Mouse (Mus musculus) limb, embryonic 11.5 days (tissue): ENCODE measurements at regions not wholly inside any gene's neighbourhood (a gene's known extent, or its start where the extent isn't known, plus 50 kb on each side); places are given as distances from the start of the nearest gene placed in this dataset.

Source experiments
- ATAC-seq: fragments of 200-750 bp; cut with Nextera tagmentation; 2 replicates; pipeline ENCODE4 v1.8.0; 2017; ENCODE audit warnings: low read depth; ENCODE audit not compliant: insufficient number of reproducible peaks, low FRiP score, low TSS enrichment
- DNase-seq: peaks from one replicate; pipeline ENCODE4 v3.0.0-alpha.2; 2015; ENCODE audit warnings: low spot score
- H3K27ac ChIP-seq: fragments of 300-500 bp; sonication (generic); replicated peaks from 2 replicates; pipeline ENCODE4 v1.5.1; 2014; ENCODE audit warnings: low read depth, mild to moderate bottlenecking, low read length
- H3K27me3 ChIP-seq: fragments of 300-500 bp; sonication (generic); 2 replicates; pipeline ENCODE4 v1.6.1; 2014; ENCODE audit warnings: mild to moderate bottlenecking, low read length, mixed read lengths; ENCODE audit not compliant: control insufficient read depth, insufficient read depth
- H3K36me3 ChIP-seq: fragments of 300-500 bp; sonication (generic); 2 replicates; pipeline ENCODE4 v1.6.1; 2014; ENCODE audit warnings: mild to moderate bottlenecking, low read length, moderate library complexity, mixed read lengths; ENCODE audit not compliant: control insufficient read depth, insufficient read depth
- H3K4me1 ChIP-seq: fragments of 300-500 bp; sonication (generic); 2 replicates; pipeline ENCODE4 v1.6.1; 2014; ENCODE audit warnings: low read length, mixed read lengths; ENCODE audit not compliant: control insufficient read depth, insufficient read depth
- H3K4me2 ChIP-seq: fragments of 300-500 bp; sonication (generic); 2 replicates; pipeline ENCODE4 v1.6.1; 2014; ENCODE audit warnings: low read depth, mild to moderate bottlenecking, moderate library complexity; ENCODE audit not compliant: severe bottlenecking
- H3K4me3 ChIP-seq: fragments of 300-500 bp; sonication (generic); 2 replicates; pipeline ENCODE4 v1.5.1; 2014; ENCODE audit warnings: low read depth, low read length
- H3K9ac ChIP-seq: fragments of 300-500 bp; sonication (generic); 2 replicates; pipeline ENCODE4 v1.6.1; 2014; ENCODE audit warnings: mild to moderate bottlenecking, low read length
- H3K9me3 ChIP-seq: fragments of 300-500 bp; sonication (generic); 2 replicates; pipeline ENCODE4 v1.6.1; 2016; ENCODE audit warnings: low read length; ENCODE audit not compliant: control insufficient read depth
- WGBS: fragments of 180-500 bp; shearing (Covaris S2); extraction: QIAGEN DNeasy Blood & Tissue Kit; methylation state at CpG from one replicate; pipeline ENCODE4 v1.1.7; 2014; 5-methylcytosine and 5-hydroxymethylcytosine counted together

DNA sequence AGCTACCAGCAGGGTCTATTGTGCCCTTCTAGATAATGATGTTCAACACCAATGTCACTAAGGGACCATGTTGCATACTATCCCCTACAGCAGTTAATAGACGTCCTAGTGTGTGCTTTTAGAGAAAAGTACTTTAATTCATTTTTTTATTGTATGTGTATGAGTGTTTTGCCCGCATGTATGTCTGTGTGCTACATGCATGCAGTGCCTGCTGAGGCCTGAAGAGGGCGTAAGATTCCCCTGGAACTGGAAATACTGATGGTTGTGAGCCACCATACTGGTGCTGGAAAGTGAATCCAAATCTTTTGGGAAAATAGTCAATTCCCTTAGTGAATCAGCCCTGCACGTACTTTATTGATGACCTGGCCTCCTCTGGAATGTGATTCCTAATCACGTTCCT, 75.0 kb upstream of the Kit start:
- H3K4me3 ChIP-seq: no peak overlapping the region
- ATAC-seq (no peak), DNase-seq (no peak)
- no peak overlapping the region for H3K27ac ChIP-seq
- 91% methylated on average over 5 of the region's 5 CpGs for WGBS
- no peak overlapping the region for H3K9ac ChIP-seq
- H3K4me2 ChIP-seq: no peak overlapping the region
- no peaks in the 10 kb centered on the region for H3K9me3 ChIP-seq
- H3K27me3 ChIP-seq: no peaks in the 10 kb centered on the region
- no peaks in the 10 kb centered on the region for H3K4me1 ChIP-seq
- H3K36me3 ChIP-seq: no peaks in the 10 kb centered on the region

DNA sequence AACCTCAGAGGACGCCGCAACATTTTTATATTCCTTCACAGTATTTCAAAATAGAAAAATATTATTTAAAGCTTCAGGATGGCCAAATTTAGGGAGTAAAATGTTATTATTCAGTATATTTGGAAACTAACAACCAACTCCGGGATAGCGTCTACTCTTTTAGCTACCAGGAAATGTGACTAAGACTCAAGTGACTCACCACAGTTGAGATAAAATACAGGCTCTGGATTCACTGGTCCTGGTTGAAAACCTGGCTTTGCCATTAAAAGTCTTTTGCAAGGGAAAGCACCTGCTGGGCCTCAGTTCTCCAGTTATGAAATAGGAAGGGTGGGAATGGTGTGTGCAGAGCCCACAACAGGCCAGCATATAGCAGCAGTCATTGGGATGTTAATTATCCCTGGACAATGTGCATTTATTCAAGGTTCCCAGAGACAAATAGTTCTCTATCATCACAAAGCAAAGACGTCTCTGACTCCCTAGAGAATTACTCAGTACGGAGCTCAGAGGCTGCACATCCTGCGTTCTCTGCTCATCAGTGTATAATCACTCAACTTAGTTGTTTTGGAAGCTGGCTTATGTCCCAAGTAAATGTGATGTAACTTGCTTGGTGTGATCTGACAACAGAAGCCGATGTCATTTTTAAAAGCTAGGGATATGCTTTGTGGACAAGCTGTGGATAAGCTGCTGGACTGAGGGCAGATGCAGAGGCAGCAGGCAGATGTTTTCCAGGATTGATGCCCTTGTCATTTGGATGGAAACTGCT, 73.9 kb upstream of the Kit start:
- whole genome bisulfite sequencing: 90% methylated on average over 8 of the region's 8 CpGs
- DNase-seq (no peak), ATAC-seq (no peak)
- no peaks in the 10 kb centered on the region for H3K9me3 ChIP-seq
- H3K4me2 ChIP-seq: no peak overlapping the region
- no peaks in the 10 kb centered on the region for H3K4me1 ChIP-seq
- H3K9ac ChIP-seq: no peak overlapping the region
- H3K27me3 ChIP-seq: no peaks in the 10 kb centered on the region
- H3K36me3 ChIP-seq: no peaks in the 10 kb centered on the region
- no peak overlapping the region for H3K4me3 ChIP-seq
- H3K27ac ChIP-seq: no peak overlapping the region

DNA sequence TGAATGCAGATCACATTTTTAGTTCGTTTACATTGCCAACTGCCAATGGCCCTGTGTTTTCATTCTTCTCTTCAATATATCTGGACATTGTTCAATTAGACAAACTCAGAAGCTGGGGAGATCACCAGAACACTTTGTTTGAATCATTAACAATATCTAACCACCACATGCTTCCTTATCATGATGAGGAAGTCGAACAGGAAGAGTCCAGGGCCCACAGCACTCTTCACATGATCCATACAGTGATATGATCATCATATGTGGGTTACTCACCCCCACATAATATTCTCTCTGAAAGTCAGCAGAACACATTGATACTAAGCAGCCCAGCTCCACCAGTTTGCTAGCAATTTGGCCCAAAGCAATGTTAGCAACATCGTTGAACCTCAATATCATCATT, 71.0 kb upstream of the Kit start:
- H3K9me3 ChIP-seq: no peaks in the 10 kb centered on the region
- no peak overlapping the region for H3K9ac ChIP-seq
- WGBS: 90% methylated on average over 3 of the region's 3 CpGs
- no peaks in the 10 kb centered on the region for H3K4me1 ChIP-seq
- ATAC-seq (no peak), DNase-seq (no peak)
- no peak overlapping the region for H3K27ac ChIP-seq
- no peaks in the 10 kb centered on the region for H3K27me3 ChIP-seq
- H3K36me3 ChIP-seq: no peaks in the 10 kb centered on the region
- H3K4me2 ChIP-seq: no peak overlapping the region
- H3K4me3 ChIP-seq: no peak overlapping the region

DNA sequence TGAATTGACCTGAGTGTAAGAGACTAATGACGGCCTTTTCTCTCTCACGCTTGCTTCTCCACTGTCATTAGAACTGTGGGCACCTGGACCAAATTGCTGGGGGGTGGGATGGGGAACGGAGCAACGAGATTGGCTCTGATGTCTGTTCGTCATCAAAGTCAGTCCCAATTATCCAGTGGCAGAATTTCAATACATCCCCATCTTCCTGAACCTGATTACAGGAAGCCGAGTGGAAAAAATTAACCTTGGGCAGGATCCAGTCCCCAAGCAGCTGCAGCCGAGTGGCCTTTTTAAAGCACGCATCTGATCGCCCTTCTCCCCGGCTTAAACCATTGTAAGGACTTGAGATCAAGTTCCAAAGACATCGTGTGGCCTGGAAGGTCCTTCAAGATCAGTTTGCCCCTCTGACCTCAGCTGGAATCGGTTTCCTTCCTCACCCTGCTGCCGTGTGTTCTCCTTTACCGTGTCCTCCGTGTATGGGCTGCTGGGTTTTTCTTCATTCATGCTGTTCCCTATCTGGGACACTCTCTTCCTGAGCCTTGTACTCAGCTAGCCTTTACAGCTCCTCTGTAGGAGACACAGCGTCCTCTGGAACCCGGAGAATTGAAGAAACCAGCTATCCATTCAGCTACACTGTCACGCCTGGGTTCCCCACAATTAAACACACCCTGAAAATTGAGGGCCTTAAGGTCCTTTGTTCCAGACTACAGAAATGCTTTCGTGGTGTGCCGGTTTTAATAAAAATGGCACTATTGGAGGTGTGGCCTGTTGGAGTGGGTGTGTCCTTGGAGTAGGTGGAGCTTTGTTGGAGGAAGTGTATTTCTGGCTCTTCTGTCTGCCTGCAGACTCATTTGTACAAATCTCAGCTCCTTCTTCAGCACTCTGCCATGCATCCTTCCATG, 61.9 kb upstream of the Kit start:
- H3K36me3 ChIP-seq: no peaks in the 10 kb centered on the region
- no peaks in the 10 kb centered on the region for H3K9me3 ChIP-seq
- 74% methylated on average over 20 of the region's 20 CpGs for WGBS
- DNase-seq (no peak), ATAC-seq (no peak)
- H3K27me3 ChIP-seq: no peaks in the 10 kb centered on the region
- H3K4me2 ChIP-seq: no peak overlapping the region
- H3K4me3 ChIP-seq: no peak overlapping the region
- H3K4me1 ChIP-seq: no peaks in the 10 kb centered on the region
- no peak overlapping the region for H3K27ac ChIP-seq
- H3K9ac ChIP-seq: no peak overlapping the region

DNA sequence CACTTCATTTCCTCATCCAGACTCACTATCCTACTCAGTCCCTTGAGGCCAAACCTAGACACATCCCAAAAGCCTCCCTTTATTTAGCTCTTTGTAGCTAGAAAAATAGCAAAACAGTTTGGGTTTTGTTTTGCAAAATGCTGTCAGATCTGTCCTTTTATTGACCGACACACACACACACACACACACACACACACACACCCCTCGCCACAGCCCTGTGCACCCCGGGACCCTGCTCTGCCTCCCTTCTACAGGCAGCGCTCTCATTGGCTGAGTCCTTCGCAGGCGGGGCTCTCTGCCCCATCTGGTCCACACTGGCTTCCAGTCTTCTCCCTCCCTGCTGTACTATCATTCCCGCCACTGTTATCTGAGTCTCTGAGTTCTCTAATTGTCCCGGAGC, 56.5 kb upstream of the Kit start:
- no peak for DNase-seq
- no peak overlapping the region for H3K4me3 ChIP-seq

DNA sequence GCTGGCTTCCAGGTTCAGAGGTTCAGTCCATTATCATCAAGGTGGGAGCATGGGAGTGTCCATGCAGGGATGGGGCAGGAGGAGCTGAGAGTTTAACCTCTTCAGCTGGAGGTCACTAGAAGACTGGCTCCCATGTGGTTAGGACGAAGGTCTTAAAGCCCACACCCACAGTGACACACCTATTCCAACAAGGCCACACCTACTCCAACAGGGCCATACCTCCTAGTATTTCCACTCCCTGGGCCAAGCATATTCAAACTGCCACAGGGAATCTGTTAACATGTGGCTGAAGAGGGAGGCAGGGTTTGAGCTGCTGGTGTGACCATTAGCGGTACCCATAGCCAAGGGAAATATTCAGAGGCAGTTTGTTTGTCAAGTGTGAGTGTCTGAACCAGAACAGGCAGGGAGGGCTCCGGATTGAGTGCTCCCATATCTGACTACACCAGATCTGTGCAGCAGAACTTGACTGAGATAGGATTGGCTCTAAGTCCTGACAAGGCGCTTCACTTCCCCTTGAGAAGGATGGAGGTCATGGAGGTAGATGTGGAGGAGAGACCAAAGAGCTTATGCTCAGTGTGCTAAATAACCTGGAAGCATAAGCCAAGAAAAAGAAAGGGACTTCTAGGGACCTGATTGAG, 51.6 kb upstream of the Kit start:
- Histone ChIP-seq H3K36me3 (no peaks in the 10 kb centered on the region), H3K27me3 (no peaks in the 10 kb centered on the region), H3K4me1 (no peaks in the 10 kb centered on the region), H3K27ac (no peak overlapping the region), H3K9ac (no peak overlapping the region), H3K9me3 (no peaks in the 10 kb centered on the region), H3K4me2 (no peak overlapping the region), H3K4me3 (no peak overlapping the region)
- no peak for ATAC-seq
- WGBS: 88% methylated on average over 4 of the region's 4 CpGs
- no peak for DNase-seq

More for the DNA sequence above, 56.5 kb upstream of the Kit start:
- no peak for ATAC-seq
- no peak overlapping the region for H3K27ac ChIP-seq
- no peaks in the 10 kb centered on the region for H3K4me1 ChIP-seq
- 74% methylated on average over 8 of the region's 8 CpGs for WGBS
- H3K9ac ChIP-seq: no peak overlapping the region
- H3K36me3 ChIP-seq: no peaks in the 10 kb centered on the region
- no peaks in the 10 kb centered on the region for H3K27me3 ChIP-seq
- H3K9me3 ChIP-seq: no peaks in the 10 kb centered on the region
- H3K4me2 ChIP-seq: no peak overlapping the region
